Mouse (Mus musculus): ENCODE measurements around the gene Smurf1. TPM values are rescaled to one million over a fixed set of nuclear protein-coding genes. Genes with fewer than 3 reads are reported as not detected.

Smurf1 gene
- polyA plus RNA-seq, 1 experiment from 2014 or later, result 12.1 TPM

GRCm38 (mm10) chr5:144987561-144987960 is 21.9 kb upstream of the Smurf1 start:
- 87% methylated on average over 13 of the region's 13 CpGs for WGBS
- Histone ChIP-seq H3K4me3 (no peak overlapping the region), H3K27me3 (replicated peaks) (no peaks in the 10 kb centered on the region; the same call in 1 of the 2 replicates), H3K36me3 (no peaks in the 10 kb centered on the region), H3K27ac (replicated peaks) (no peak overlapping the region), H3K9me3 (peaks cover 7% of the 10 kb centered on the region; the same call in 1 of the 2 replicates), H3K4me2 (no peak overlapping the region), H3K4me1 (peaks cover 5% of the 10 kb centered on the region; the same call in 1 of the 2 replicates), H3K9ac (no peak overlapping the region)
- ATAC-seq (ENCODE audit: extremely low read depth, insufficient number of reproducible peaks, low FRiP score, low TSS enrichment), result no peak

DNA sequence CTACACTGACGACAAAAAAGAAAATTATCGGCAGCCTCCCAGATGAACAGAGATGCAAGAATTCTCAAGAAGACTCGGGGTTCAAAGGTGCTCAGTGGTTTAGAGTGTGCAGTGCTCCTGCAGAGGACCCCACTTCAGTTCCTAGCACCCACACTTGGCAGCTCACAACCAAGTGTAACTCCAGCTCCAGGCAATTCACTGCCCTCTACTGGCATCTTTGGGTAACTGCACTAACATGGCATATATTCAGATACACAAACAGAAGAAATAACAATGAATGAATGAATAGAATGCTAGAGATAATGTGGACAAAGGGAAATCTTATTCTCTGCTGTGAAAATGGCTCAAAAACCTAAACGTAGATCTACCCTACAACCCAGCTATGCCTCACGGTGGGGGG is 19.2 kb upstream of the Smurf1 start:
- no peak for ATAC-seq (ENCODE audit: extremely low read depth, insufficient number of reproducible peaks, low FRiP score, low TSS enrichment)
- no peak overlapping the region for H3K4me3 ChIP-seq
- no peak overlapping the region for H3K4me2 ChIP-seq
- 86% methylated on average over 5 of the region's 5 CpGs for WGBS
- no peaks in the 10 kb centered on the region for H3K36me3 ChIP-seq
- peaks cover 7% of the 10 kb centered on the region; the same call in 1 of the 2 replicates for H3K9me3 ChIP-seq
- no peak overlapping the region for H3K9ac ChIP-seq
- H3K4me1 ChIP-seq, result peaks cover 5% of the 10 kb centered on the region; the same call in 1 of the 2 replicates
- H3K27ac ChIP-seq (replicated peaks), result no peak overlapping the region
- no peaks in the 10 kb centered on the region for H3K27me3 ChIP-seq (replicated peaks)

- no peaks in the 10 kb centered on the region for H3K27me3 ChIP-seq (replicated peaks)
- H3K27ac ChIP-seq (replicated peaks), result no peak overlapping the region
- H3K9me3 ChIP-seq, result peaks cover 7% of the 10 kb centered on the region; the same call in 1 of the 2 replicates
- no peak for ATAC-seq (ENCODE audit: extremely low read depth, insufficient number of reproducible peaks, low FRiP score, low TSS enrichment)
- no peak overlapping the region for H3K4me2 ChIP-seq
- no peak overlapping the region for H3K4me3 ChIP-seq
- no peaks in the 10 kb centered on the region for H3K36me3 ChIP-seq
- no peak overlapping the region for H3K9ac ChIP-seq
- peaks cover 10% of the 10 kb centered on the region for H3K4me1 ChIP-seq
- WGBS, result 87% methylated on average over 3 of the region's 3 CpGs
These were observed 17.6 kb upstream of the Smurf1 start for GRCm38 (mm10) chr5:144983227-144983626.

DNA sequence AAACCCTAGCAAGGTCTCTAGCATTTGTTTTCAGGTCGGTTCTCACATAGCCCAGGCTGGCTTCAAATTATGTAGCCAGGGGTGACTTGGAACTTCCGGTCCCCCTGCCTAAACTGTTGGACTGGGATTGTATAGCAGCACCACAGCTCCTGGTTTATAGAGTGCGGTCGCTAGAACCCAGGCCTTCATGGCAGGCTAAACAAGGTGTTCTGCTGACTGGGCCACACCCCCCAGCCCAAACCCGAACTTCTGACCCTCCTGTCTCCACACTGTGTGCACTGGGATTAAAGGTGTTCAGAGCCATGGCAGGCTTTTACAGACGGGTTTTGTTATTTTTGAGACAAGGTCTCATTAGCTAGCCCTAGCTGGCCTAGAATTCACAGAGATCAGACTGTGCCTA is 13.5 kb upstream of the Smurf1 start:
- Histone ChIP-seq H3K36me3 (no peaks in the 10 kb centered on the region), H3K27ac (replicated peaks) (peak overlapping the region; percentile 66), H3K4me3 (no peak overlapping the region), H3K9me3 (peaks cover 4% of the 10 kb centered on the region; the same call in 1 of the 2 replicates), H3K27me3 (replicated peaks) (no peaks in the 10 kb centered on the region), H3K4me1 (peaks cover 9% of the 10 kb centered on the region), H3K4me2 (no peak overlapping the region), H3K9ac (no peak overlapping the region)
- ATAC-seq (ENCODE audit: extremely low read depth, insufficient number of reproducible peaks, low FRiP score, low TSS enrichment), result no peak
- WGBS, result 76% methylated on average over 6 of the region's 6 CpGs

GRCm38 (mm10) chr5:144978533-144979107 is 13.0 kb upstream of the Smurf1 start:
- Histone ChIP-seq H3K36me3 (no peaks in the 10 kb centered on the region), H3K4me3 (no peak overlapping the region), H3K4me1 (peaks cover 9% of the 10 kb centered on the region), H3K9me3 (peaks cover 4% of the 10 kb centered on the region; the same call in 1 of the 2 replicates), H3K9ac (no peak overlapping the region), H3K27me3 (replicated peaks) (no peaks in the 10 kb centered on the region), H3K27ac (replicated peaks) (peak overlapping the region; percentile 66), H3K4me2 (no peak overlapping the region)
- no peak for ATAC-seq (ENCODE audit: extremely low read depth, insufficient number of reproducible peaks, low FRiP score, low TSS enrichment)
- 38% methylated on average over 10 of the region's 10 CpGs for WGBS

- 79% methylated on average over 3 of the region's 3 CpGs for WGBS
- Histone ChIP-seq H3K36me3 (no peaks in the 10 kb centered on the region), H3K27me3 (replicated peaks) (peaks cover 10% of the 10 kb centered on the region), H3K4me1 (peaks cover 6% of the 10 kb centered on the region), H3K4me2 (no peak overlapping the region), H3K9ac (no peak overlapping the region), H3K27ac (replicated peaks) (no peak overlapping the region), H3K9me3 (no peaks in the 10 kb centered on the region), H3K4me3 (no peak overlapping the region)
- no peak for ATAC-seq (ENCODE audit: extremely low read depth, insufficient number of reproducible peaks, low FRiP score, low TSS enrichment)
These were observed 5.6 kb upstream of the Smurf1 start for GRCm38 (mm10) chr5:144971266-144971665.

DNA sequence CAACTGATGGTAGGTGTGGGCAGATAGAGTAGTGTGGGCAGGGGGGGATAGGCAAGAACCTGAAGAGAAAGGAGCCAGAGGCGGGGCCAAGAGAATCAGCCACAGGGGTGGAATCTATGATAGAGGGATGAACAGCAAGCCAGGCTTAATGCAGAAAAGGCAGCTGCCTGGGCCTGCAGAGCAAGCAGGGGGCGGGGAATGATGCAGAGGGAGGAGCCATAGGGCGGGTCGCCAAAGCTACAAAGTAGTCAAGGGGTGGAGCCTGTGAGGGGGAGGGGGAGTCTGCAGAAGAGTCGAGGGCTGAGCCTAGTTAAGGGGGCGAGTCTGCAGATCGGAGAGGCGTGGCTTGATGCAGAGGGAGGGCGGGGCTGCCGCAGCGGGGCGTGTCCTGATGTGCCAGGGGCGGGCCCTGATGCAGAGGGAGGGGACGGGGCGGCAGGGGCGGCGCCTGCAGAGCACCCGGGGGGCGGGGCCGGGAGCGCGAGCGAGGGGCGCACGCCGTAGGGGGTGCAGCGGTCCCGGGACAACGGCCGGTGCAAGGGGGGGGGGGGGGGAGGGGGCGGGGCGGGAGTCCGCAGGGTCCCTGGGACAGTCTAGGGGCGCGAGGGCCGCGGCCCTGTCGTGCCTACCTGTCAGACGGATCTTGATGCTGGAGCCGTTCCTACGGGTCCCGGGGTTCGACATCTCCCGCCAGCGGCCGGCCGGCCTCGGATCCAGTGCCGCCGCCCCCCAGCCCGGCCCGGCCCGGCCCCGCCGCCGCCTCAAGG is 592 bp downstream of the Smurf1 start:
- H3K27ac ChIP-seq (replicated peaks), result peak overlapping the region; percentile 93
- H3K9ac ChIP-seq, result peak overlapping the region; percentile 98
- peak overlapping the region; percentile 71 for H3K4me2 ChIP-seq
- no peaks in the 10 kb centered on the region for H3K9me3 ChIP-seq
- no peaks in the 10 kb centered on the region for H3K36me3 ChIP-seq
- ATAC-seq (ENCODE audit: extremely low read depth, insufficient number of reproducible peaks, low FRiP score, low TSS enrichment), result peak; percentile 52
- peaks cover 52% of the 10 kb centered on the region for H3K4me1 ChIP-seq
- H3K27me3 ChIP-seq (replicated peaks), result peaks cover 10% of the 10 kb centered on the region
- H3K4me3 ChIP-seq, result peak overlapping the region; percentile 94
- WGBS, result 2% methylated on average over 28 of the region's 56 CpGs

DNA sequence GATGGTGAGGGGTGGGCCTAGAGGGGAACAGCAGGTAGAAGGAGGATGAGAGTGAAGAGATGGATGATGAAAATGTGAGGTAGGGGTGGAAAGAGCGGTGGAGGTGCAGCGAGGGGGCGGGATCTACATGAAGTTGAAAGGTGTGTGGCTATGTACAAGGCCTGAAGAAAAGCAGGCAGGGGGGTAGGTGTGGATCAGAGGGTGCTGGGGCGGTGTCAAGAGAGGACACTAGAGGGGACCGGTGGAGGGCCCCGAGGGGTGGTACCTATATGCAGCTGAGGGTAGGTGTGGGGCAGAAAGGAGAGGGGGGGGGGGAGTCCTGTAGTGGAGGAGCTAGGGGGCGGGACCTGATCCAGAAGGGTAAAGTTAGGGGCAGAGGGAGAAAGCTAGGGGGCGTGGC is 1.2 kb downstream of the Smurf1 start:
- Histone ChIP-seq H3K36me3 (no peaks in the 10 kb centered on the region), H3K9me3 (no peaks in the 10 kb centered on the region), H3K9ac (no peak overlapping the region), H3K4me1 (peaks cover 58% of the 10 kb centered on the region), H3K27ac (replicated peaks) (peak overlapping the region; percentile 93), H3K4me3 (peak overlapping the region; percentile 94), H3K4me2 (peak overlapping the region; percentile 71), H3K27me3 (replicated peaks) (peaks cover 10% of the 10 kb centered on the region)
- ATAC-seq (ENCODE audit: extremely low read depth, insufficient number of reproducible peaks, low FRiP score, low TSS enrichment), result 0 out of 2 replicates have a peak, but pooled peaks have one; percentile 3
- 29% methylated on average over 8 of the region's 8 CpGs for WGBS

DNA sequence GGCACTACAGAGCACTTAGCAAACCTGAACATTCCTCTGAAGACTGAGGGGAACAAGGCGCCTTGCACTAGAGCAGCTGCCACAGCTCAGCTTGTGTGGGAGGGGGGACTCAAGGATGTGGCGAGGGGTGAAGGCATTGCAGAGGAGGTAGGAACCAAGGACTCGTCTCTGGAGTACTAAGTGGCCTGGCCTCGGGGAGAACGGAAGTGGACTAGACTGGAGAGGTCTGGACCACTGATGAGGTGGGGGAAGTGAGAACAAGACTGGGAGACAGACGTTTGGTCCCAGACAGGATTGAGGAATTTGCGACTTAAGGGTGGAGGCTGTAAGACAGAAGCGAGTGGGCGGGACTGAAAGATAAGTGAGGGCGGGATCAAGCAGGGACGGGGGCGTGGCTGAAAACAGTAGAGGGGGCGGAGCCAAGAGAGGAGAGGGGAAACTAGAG is 1.8 kb downstream of the Smurf1 start:
- H3K9me3 ChIP-seq, result no peaks in the 10 kb centered on the region
- H3K27me3 ChIP-seq (replicated peaks), result peaks cover 10% of the 10 kb centered on the region
- H3K4me2 ChIP-seq, result peak overlapping the region; percentile 71
- H3K4me1 ChIP-seq, result peaks cover 64% of the 10 kb centered on the region
- H3K9ac ChIP-seq, result peak overlapping the region; percentile 3; the same call in 1 of the 2 replicates
- H3K36me3 ChIP-seq, result no peaks in the 10 kb centered on the region
- WGBS, result 4% methylated on average over 13 of the region's 13 CpGs
- peak overlapping the region; percentile 93 for H3K27ac ChIP-seq (replicated peaks)
- ATAC-seq (ENCODE audit: extremely low read depth, insufficient number of reproducible peaks, low FRiP score, low TSS enrichment), result no peak
- peak overlapping the region; percentile 94 for H3K4me3 ChIP-seq

DNA sequence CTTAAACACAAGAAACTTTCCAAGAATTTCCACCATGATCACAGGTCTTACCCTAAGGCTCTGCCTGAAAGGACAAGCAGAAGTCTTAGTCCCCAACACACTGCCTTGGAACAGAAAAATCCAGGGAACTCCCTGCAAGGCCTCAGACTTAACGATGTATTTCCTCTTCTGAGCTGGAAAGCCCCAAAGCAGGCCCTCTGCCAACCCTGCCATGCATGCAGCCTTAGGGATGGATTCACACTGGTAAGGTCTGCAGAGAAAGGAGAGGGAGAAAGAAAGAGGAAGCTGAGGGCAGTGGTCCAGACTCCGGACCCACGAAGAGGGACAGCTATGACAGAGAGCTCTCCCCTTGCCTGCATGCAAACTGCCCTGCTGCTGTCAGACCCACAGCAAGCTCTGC is 2.2 kb downstream of the Smurf1 start:
- 24% methylated on average over 3 of the region's 3 CpGs for WGBS
- peak overlapping the region; percentile 3; the same call in 1 of the 2 replicates for H3K9ac ChIP-seq
- H3K4me1 ChIP-seq, result peaks cover 69% of the 10 kb centered on the region
- H3K9me3 ChIP-seq, result no peaks in the 10 kb centered on the region
- H3K27me3 ChIP-seq (replicated peaks), result peaks cover 10% of the 10 kb centered on the region
- ATAC-seq (ENCODE audit: extremely low read depth, insufficient number of reproducible peaks, low FRiP score, low TSS enrichment), result no peak
- H3K4me2 ChIP-seq, result peak overlapping the region; percentile 71
- H3K27ac ChIP-seq (replicated peaks), result peak overlapping the region; percentile 93
- H3K4me3 ChIP-seq, result peak overlapping the region; percentile 94
- H3K36me3 ChIP-seq, result no peaks in the 10 kb centered on the region

GRCm38 (mm10) chr5:144958271-144958670 is 7.4 kb downstream of the Smurf1 start:
- peaks cover 66% of the 10 kb centered on the region for H3K4me1 ChIP-seq
- H3K9me3 ChIP-seq, result no peaks in the 10 kb centered on the region
- WGBS, result 76% methylated on average over 9 of the region's 9 CpGs
- no peak overlapping the region for H3K4me2 ChIP-seq
- H3K4me3 ChIP-seq, result no peak overlapping the region
- H3K27ac ChIP-seq (replicated peaks), result no peak overlapping the region
- no peak for ATAC-seq (ENCODE audit: extremely low read depth, insufficient number of reproducible peaks, low FRiP score, low TSS enrichment)
- no peaks in the 10 kb centered on the region for H3K27me3 ChIP-seq (replicated peaks)
- no peaks in the 10 kb centered on the region; the same call in 1 of the 2 replicates for H3K36me3 ChIP-seq
- no peak overlapping the region for H3K9ac ChIP-seq

Data from heart, embryonic 13.5 days (tissue).